Mouse (Mus musculus) adrenal gland, postnatal 4 days (tissue): Measurements from ENCODE around the gene Prodh2. TPM values are rescaled to one million over a fixed set of nuclear protein-coding genes. Genes with fewer than 3 reads are reported as not detected.
A peak's percentile ranks its signal among the peaks of the same experiment; 100 is the strongest.
"Not testable (repeated sequence)": the region's sequence is repeated elsewhere in the genome, so short reads cannot be mapped to it uniquely, and the experiment has no call there.

Experiments used
- DNase-seq, 2 experiments: peaks; one replicate each; pipeline ENCODE4 v3.0.0; 2021 to 2022; ENCODE audit warnings: low spot score in 2 of 2, mixed read lengths in 2 of 2
- total RNA-seq, 2 experiments: library from RNA; stranded (reverse); gene quantifications; 2 replicates each; pipeline ENCODE4 v1.2.3; 2021

Gene Prodh2
- total RNA-seq, 2 experiments from 2014 or later, result 11.6 to 24.9 TPM

GRCm38 (mm10) chr7:30477415-30478381 is 15.7 kb upstream of the Prodh2 start:
- no peak for DNase-seq

DNA sequence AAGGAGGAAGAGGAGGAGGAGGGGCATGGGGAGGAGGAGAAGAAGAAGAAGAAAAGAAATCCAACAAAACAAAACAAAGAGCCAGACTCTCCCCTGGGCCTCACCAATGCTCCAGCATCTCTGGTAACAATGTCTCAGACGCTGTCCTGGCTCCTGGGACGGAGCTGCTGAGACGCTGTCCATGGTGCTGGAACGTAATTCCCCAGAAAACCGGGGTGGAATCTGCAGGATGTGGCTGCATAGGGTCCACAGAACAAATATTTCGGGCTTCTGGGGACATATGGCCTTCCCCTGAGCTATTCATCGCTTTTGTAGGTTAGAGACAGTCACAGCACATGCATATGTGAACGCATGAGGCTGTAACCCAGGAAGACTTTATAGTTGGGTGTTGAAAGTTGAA is 9.2 kb upstream of the Prodh2 start:
- DNase-seq, result no peak

DNA sequence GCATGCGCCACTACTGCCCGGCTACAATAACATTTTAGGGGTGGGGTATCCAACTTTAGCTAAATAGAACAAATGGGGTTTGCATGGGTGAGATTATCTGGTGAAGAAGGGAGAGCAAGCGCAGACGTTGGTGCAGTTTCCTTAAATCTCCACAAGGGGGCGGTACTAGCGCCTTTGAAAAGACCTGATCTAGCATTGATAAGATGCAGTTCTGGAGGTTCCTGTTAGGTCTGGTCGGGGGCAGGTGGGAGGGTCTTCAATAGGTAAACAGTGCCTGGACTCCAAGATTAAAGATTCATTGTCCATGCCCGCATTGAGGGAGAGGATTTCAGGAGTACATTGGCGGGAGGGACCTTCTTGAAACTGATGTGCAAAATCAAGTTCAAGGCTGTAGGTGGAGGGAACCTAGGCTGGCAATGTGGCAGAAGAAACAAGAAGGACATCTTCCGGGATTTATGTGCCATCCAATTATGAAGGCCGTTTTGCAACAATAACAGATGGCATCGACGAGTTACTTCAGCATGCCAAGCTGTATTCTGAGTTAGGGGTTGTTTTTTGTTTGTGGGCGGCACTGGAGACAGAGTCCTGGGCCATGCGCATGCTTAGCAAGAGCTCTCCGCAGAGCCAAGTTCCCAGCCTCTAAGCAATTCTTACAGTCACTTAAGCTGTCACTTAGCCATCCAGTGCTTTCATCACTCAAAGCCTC is 3.0 kb upstream of the Prodh2 start:
- no peak for DNase-seq

DNA sequence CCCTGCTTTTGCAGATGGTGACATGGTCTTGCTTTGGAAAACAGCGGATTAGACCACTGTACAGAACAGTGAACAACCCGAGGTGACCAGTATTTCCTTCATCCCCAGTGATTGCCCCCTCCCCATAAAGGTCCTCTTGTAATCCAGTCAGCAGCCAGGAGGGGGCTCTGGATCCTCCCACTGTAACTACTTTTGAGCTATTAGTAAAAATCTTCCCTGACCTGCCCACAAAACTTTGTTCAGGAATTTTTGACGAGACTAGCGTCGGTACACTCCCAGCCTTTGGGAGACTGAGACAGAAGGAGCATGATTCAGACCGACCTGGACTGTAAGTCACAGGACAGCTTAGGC is 2.5 kb upstream of the Prodh2 start:
- DNase-seq, result no peak

GRCm38 (mm10) chr7:30492765-30493164 is 657 bp upstream of the Prodh2 start:
- DNase-seq, result peak; percentile 47 to 57

- not testable (repeated sequence) for DNase-seq
Measured at GRCm38 (mm10) chr7:30495506-30496042, 2.2 kb downstream of the Prodh2 start.

- DNase-seq, result not testable (repeated sequence)
Measured at GRCm38 (mm10) chr7:30501159-30501558, 7.7 kb downstream of the Prodh2 start.

DNA sequence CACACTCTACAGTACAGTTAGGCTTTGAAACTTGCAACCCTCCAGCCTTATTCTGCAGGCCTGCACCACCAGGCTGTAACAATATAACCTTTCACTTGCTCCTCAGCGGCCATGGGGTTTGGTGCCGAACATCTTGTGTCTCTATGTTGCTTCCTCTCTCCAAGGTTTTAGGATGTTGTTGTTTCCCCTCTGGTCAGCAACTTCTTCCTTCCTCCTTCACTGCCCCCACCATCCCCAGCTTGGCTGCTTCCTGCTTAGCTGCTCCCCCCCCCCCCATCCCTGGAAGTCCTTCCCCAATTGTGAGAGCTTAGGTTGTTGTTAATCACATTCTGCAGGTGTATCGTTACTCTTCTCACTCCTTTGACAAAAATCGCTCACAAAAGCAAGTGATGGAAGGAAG is 14.6 kb downstream of the Prodh2 start:
- no peak for DNase-seq

DNA sequence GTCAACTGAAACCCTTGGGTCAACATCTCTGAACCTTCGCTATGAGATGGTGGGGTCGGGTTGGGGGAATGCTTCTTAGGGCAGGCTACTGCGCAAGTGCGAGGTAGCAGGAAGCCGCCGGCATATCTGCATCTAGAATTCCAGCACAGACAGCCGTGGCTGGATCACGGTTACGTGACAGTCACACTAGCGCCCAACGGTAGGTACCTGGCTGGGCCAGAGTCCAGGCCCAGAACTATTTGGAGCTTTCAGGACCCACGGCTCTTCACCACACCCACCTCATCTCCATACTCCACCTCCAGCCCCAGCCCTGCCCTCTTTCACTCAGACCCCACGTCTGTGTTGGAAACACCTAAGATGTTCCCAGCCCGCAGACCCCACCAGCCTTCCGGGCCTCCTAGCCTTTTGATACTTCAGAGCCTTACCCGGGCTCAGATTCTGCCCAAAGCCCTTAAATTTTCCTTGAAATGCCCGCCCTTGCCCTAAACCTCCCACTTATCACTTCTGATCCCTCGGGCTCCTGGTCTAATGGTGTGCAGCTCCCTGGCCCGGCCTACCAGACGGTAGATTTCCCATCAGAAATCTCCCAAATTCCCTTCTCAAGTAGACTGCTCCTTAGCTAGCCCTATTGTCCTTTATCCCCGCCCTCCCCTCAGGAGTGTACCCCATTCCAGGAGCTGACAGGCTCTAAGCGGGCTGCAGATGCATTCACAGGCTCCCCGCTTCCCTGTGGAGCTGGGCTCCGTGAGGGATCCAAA is 21.8 kb downstream of the Prodh2 start:
- DNase-seq, result no peak

DNA sequence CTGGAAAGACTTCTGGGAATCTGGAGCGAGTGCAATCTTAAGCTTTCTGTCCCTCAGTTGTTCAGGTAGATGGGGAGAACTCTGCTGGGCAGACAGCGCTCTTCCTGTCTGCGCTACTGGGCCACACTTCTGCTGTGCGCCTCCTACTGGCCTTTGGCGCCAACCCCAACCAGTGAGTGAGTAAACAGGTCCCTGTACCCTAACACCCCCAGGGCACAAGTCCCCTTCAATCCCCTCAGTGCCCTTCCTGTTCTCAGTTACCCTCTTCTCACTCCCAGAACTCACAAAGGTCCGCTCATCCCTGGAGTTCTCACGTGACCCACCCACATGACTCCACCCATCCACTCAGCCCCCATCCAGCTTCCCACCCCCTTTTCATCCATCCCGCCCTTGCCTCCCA is 24.9 kb downstream of the Prodh2 start:
- DNase-seq, result no peak

GRCm38 (mm10) chr7:30520396-30520795 is 27.0 kb downstream of the Prodh2 start:
- DNase-seq, result no peak

DNA sequence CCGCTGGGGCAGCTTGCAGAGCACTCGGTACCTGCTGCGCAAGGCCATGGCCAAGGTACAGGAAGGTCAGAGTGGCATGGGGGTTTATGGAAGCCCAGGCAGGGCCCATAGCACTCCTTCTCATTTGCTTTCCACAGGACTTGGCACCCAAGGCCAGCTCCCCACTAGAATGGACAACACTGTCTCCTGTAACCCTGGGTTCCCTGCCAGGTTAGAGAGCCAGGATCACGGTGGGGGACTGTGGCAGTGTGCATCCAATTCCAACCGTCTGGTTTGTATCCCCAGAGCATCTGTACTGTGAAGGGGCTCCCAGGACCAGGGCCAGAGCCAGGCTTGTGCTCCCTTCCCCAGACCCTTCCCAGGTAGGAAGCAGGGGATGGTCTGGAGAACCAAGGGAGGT is 27.4 kb downstream of the Prodh2 start:
- no peak for DNase-seq

DNA sequence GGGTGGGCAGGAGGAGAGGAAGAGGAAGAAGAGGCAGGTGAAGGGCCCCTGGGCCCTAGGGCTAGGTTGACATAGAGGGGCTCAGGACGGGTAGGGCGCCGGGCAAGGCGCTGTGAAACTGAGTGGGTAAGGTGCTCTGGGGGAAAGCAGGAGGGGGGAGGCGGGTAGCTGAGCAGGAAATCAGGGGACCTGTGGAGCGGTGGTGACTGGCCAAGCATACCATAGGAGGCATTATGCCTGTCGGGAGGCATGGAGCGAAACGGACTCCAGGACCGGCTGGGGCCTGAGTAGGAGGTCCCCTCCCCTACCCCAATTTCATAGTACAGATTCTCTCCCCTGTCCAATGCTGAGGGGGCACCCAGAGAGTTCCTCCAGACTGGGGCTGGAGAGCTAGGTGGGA is 29.4 kb downstream of the Prodh2 start:
- no peak for DNase-seq

- no peak for DNase-seq
Measured at GRCm38 (mm10) chr7:30524487-30524886, 31.1 kb downstream of the Prodh2 start.

- no peak for DNase-seq
Measured at GRCm38 (mm10) chr7:30525954-30526353, 32.5 kb downstream of the Prodh2 start.

GRCm38 (mm10) chr7:30526399-30526798 is 33.0 kb downstream of the Prodh2 start:
- no peak for DNase-seq

DNA sequence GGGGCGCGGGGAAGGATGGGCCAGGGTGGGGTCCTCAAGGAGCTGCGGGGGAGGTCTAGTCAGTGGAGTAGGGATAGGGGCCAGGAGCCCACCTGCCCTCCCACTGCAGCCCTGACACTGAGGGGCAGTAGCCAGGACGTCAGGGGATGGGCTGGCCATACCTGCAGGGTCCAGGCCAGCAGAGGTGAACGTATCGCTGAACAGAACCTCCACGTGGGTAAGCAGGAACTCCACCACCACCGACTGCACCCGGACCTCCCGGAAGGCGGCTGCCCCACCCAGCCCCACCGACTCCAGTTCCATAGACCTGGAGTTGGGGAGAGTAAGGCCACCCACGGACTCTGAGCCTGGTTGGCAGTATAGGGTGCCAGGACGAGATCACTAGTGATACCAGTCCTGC is 33.6 kb downstream of the Prodh2 start:
- DNase-seq, result no peak

DNA sequence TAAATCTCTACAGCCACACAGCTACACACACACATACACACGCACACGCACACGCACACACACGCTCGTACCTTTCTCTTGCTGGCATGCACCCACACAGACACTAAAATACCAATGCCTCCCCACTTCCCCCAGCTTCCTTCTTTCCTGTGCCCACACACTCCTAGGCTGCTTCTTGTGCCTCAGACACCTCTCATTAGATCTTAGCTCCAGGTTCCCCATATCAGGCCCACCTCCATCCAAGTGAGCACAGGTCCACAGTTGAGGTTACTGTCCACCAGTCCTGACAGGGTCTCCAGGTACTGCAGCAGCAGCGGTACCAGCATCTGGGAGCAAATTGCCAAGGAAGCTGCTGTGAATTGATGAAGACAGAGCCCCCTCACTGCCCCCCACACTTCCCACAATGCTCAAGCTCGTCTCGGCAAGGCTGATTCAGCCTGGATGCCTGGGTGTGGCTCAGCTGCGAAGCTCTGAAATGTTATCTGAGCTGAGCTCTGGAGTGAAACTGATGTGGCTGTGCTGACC is 37.9 kb downstream of the Prodh2 start:
- no peak for DNase-seq

DNA sequence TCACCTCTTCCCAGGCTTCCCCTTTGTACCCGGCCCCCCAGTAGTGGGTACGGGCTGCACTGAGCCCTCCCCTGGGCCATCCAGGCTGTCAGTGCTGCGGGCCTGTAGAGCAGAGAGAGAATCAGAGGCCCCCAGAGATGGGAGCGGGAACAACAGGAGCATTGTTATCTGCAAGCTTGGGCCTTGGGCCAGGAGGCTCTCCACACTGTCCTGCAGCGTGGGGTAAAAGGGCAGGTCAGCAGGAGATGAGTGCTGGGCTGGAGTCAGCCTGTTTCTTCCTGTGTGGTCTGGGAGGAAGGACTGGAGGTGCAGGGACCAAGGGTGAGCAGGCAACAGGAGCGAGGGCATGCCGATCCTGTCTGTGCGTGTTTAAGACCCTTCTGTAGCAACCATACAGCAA is 39.5 kb downstream of the Prodh2 start:
- no peak for DNase-seq

- DNase-seq, result no peak
Measured at GRCm38 (mm10) chr7:30533941-30534632, 40.7 kb downstream of the Prodh2 start.
